Mouse (Mus musculus) E14TG2a.4 (cell line): ENCODE measurements at regions not wholly inside any gene's neighbourhood (a gene's known extent, or its start where the extent isn't known, plus 50 kb on each side); places are given as distances from the start of the nearest gene placed in this dataset.
A peak's percentile ranks its signal among the peaks of the same experiment; 100 is the strongest.

Source experiments
- CTCF ChIP-seq: conservative IDR thresholded peaks from 2 replicates; pipeline ENCODE4 v1.5.1; 2014; ENCODE audit warnings: low read length
- NANOG ChIP-seq: IDR thresholded peaks from 2 replicates; pipeline ENCODE4 v1.6.1; 2014; ENCODE audit warnings: borderline replicate concordance, low read length, mixed read lengths
- POU5F1 ChIP-seq: IDR thresholded peaks from 2 replicates; pipeline ENCODE4 v1.6.1; 2014; ENCODE audit warnings: low read length, borderline replicate concordance

- peak; percentile 27; the same call in 1 of the 2 replicates for TF ChIP-seq CTCF
- no peak for TF ChIP-seq NANOG
- TF ChIP-seq POU5F1: no peak
Measured at GRCm38 (mm10) chr1:103799343-103799742, 969.0 kb upstream of the Cdh20 start.
